Mouse (Mus musculus) forebrain, postnatal 0 days (tissue): Measurements from ENCODE around the gene Lingo1. TPM values are rescaled to one million over a fixed set of nuclear protein-coding genes. Genes with fewer than 3 reads are reported as not detected.

ENCODE experiments used
- ATAC-seq: fragments of 200-750 bp; cut with Nextera tagmentation; 2 replicates; pipeline ENCODE4 v1.8.0; 2017; ENCODE audit warnings: mild to moderate bottlenecking, moderate library complexity
- DNase-seq: peaks from one replicate; pipeline ENCODE4 v3.0.0-alpha.2; 2015
- H3K27ac ChIP-seq: fragments of 300-500 bp; sonication (generic); 2 replicates; pipeline ENCODE4 v1.5.1; 2014; ENCODE audit warnings: low read depth, mild to moderate bottlenecking, antibody characterized with exemption, low read length, moderate library complexity, mixed read lengths
- H3K27me3 ChIP-seq: fragments of 300-500 bp; sonication (generic); 2 replicates; pipeline ENCODE4 v1.6.1; 2014; ENCODE audit warnings: mild to moderate bottlenecking, low read length, mixed read lengths; ENCODE audit not compliant: insufficient read depth
- H3K36me3 ChIP-seq: fragments of 300-500 bp; sonication (generic); 2 replicates; pipeline ENCODE4 v1.6.1; 2014; ENCODE audit warnings: mild to moderate bottlenecking, moderate library complexity; ENCODE audit not compliant: insufficient read depth
- H3K4me1 ChIP-seq: fragments of 300-500 bp; sonication (generic); 2 replicates; pipeline ENCODE4 v1.6.1; 2014; ENCODE audit warnings: antibody characterized with exemption; ENCODE audit not compliant: insufficient read depth
- H3K4me2 ChIP-seq: fragments of 300-500 bp; sonication (generic); 2 replicates; pipeline ENCODE4 v1.6.1; 2014; ENCODE audit warnings: low read depth, mild to moderate bottlenecking, moderate library complexity
- H3K4me3 ChIP-seq: fragments of 300-500 bp; sonication (generic); 2 replicates; pipeline ENCODE4 v1.5.1; 2014; ENCODE audit warnings: low read depth, low read length, mixed read lengths
- H3K9ac ChIP-seq: fragments of 300-500 bp; sonication (generic); 2 replicates; pipeline ENCODE4 v1.6.1; 2014; ENCODE audit warnings: mild to moderate bottlenecking
- H3K9me3 ChIP-seq: fragments of 300-500 bp; sonication (generic); 2 replicates; pipeline ENCODE4 v1.6.1; 2016; ENCODE audit warnings: low read length
- CTCF ChIP-seq: sonication (generic); IDR thresholded peaks from 2 replicates; pipeline ENCODE4 v1.5.1; 2016; ENCODE audit warnings: antibody characterized with exemption, control low read depth, low read depth
- WGBS: fragments of 180-500 bp; shearing (Covaris S2); extraction: QIAGEN DNeasy Blood & Tissue Kit; methylation state at CpG from one replicate; pipeline ENCODE4 v1.1.7; 2014; 5-methylcytosine and 5-hydroxymethylcytosine counted together
- polyA plus RNA-seq: library from polyadenylated mRNA; unstranded; fragments of >200 nt; fragmentation: Nextera tagmentation; extraction: Ambion mirVana; gene quantifications from 2 replicates; pipeline ENCODE4 v1.2.1, GENCODE M21; 2015
- total RNA-seq: library from RNA; depleted of rRNA; stranded (reverse); fragments of >200 nt; gene quantifications from 2 replicates; pipeline ENCODE4 v1.2.3, GENCODE M21; 2014

Lingo1 gene
- total and polyA plus RNA-seq, 2 experiments from 2014 or later, result 103 to 114 TPM

DNA sequence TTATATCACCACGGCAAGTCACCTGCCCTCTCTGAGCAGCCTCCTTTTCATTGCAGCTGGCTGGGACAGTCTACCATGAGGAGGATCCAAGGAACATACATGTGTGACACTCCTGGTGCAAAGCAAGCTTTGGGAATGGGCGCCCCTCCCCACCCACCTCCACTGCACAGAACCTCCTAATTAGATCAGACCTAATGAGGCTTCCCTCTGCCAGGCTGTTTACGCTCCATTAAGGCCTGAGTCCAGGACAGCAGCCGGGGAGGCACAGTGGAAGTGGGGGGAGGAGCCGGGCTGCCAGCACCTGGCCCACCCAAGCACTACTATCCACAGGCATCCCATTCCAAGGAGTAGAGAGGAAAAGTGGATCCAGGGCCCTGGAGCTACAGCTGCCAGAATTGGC, 152.8 kb downstream of the Lingo1 start:
- no peak overlapping the region for H3K27ac ChIP-seq
- H3K4me1 ChIP-seq, result no peaks in the 10 kb centered on the region
- WGBS, result 35% methylated on average over 5 of the region's 5 CpGs
- no peaks in the 10 kb centered on the region for H3K36me3 ChIP-seq
- H3K4me3 ChIP-seq, result no peak overlapping the region
- H3K9ac ChIP-seq, result no peak overlapping the region
- peak; percentile 42; the same call in 1 of the 2 replicates for ATAC-seq
- DNase-seq, result no peak
- H3K27me3 ChIP-seq, result peaks cover 3% of the 10 kb centered on the region; the same call in 1 of the 2 replicates
- H3K9me3 ChIP-seq, result no peaks in the 10 kb centered on the region
- H3K4me2 ChIP-seq, result no peak overlapping the region
- no peak for TF ChIP-seq CTCF

DNA sequence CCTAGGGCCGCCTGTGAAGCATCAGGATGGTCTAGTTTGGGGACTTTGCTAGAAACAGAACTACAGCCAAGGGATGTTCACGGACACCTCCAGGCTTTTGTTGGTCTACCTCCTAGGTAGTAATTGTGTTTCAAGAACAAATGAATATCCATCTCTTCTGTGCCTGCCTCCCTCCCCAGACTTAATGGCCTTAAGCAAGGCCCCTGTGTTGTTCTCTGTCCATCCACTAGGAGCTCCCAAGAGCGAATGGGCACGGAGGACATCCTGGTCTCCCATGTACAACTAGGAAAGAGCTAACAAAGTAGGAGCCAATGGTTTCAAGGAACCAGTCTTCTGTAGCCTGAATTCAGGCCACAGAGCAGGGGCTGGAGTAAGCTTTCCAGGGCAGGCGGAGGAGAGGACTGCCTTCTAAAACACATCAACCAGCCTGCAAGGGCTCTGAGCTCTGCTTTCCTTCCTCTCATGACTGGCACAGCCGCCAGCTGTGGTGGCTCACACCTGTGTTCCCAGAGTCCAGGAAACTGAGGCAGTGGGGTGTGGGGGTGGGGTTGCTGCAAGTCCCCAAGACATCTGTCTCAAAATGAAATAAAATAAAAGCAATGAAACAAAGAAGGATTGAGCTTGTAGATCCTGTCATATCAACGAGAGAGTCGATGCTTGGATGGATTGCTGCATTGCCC, 157.9 kb downstream of the Lingo1 start:
- Histone ChIP-seq H3K27me3 (peaks cover 9% of the 10 kb centered on the region; the same call in 1 of the 2 replicates), H3K36me3 (no peaks in the 10 kb centered on the region), H3K9me3 (no peaks in the 10 kb centered on the region), H3K9ac (no peak overlapping the region), H3K4me1 (peaks cover 8% of the 10 kb centered on the region; the same call in 1 of the 2 replicates), H3K4me2 (no peak overlapping the region), H3K4me3 (no peak overlapping the region), H3K27ac (no peak overlapping the region)
- WGBS, result 59% methylated on average over 8 of the region's 8 CpGs
- TF ChIP-seq CTCF, result peak; percentile 79
- no peak for ATAC-seq
- DNase-seq, result peak; percentile 61

DNA sequence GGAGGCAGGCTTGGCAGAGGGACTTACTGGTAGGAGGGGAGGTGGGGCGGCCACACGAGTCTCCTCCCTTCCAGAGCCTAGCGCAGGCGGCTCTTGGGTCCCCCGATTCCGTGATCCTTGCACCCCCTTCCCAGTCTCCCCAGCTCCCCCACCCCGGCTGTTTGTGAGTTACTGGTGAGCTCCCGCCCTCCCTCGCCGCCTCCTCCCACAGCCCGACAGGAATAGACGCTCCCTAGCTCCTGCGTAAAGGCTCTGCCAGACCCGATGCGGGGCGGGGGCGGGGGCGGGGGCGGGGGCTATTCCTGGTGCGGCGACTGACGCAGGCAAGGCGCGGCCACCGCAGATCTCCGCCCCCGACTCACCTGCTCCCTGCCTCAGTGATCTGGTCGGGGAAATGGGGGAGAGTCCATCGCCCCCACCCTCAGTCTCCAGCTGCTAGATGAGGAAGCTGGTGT, 158.8 kb downstream of the Lingo1 start:
- WGBS, result 4% methylated on average over 29 of the region's 29 CpGs
- no peaks in the 10 kb centered on the region for H3K9me3 ChIP-seq
- H3K27ac ChIP-seq, result no peak overlapping the region
- peaks cover 6% of the 10 kb centered on the region; the same call in 1 of the 2 replicates for H3K27me3 ChIP-seq
- ATAC-seq (no peak), DNase-seq (no peak)
- H3K9ac ChIP-seq, result peak overlapping the region; percentile 4; the same call in 1 of the 2 replicates
- TF ChIP-seq CTCF, result no peak
- 0 out of 2 replicates have a peak overlapping the region, but pooled peaks have one; percentile 16 for H3K4me3 ChIP-seq
- H3K36me3 ChIP-seq, result no peaks in the 10 kb centered on the region
- H3K4me2 ChIP-seq, result peak overlapping the region; percentile 43
- peaks cover 8% of the 10 kb centered on the region; the same call in 1 of the 2 replicates for H3K4me1 ChIP-seq

DNA sequence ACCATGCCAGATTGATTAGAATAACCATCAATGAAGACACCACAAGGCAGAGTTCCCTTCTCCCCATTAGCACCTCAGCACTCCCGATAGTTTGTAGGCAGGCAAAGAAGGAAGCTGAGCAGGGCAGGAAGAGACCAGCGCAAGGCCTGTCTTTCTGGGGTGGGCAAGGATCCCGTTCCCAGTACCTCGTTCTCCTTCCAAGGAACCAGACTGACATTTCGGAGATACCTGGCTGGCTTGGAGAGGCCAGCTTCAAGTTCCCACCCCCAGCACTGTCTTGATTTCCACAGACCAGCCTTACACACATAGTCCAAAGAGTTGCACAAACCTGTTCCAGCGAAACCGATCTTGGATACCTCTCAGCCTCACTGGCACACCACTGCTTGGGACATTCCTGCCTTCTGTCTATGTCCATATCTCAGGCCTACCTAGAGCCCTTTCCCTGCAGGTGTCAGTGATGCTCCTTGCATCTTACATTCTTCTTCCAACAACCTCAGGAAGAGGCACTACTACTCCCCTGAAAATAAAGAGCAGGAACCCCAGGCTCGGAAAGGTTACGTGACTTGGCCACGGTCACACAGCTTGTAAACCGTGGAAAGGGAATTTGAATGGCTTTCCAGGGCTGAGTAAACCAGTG, 159.4 kb downstream of the Lingo1 start:
- no peak for ATAC-seq
- Histone ChIP-seq H3K36me3 (no peaks in the 10 kb centered on the region), H3K4me1 (peaks cover 8% of the 10 kb centered on the region; the same call in 1 of the 2 replicates), H3K27me3 (peaks cover 6% of the 10 kb centered on the region; the same call in 1 of the 2 replicates), H3K9me3 (no peaks in the 10 kb centered on the region), H3K9ac (0 out of 2 replicates have a peak overlapping the region, but pooled peaks have one; percentile 4), H3K27ac (peak overlapping the region; percentile 30), H3K4me3 (0 out of 2 replicates have a peak overlapping the region, but pooled peaks have one; percentile 16), H3K4me2 (peak overlapping the region; percentile 88)
- 43% methylated on average over 11 of the region's 11 CpGs for WGBS
- DNase-seq, result no peak
- no peak for TF ChIP-seq CTCF

DNA sequence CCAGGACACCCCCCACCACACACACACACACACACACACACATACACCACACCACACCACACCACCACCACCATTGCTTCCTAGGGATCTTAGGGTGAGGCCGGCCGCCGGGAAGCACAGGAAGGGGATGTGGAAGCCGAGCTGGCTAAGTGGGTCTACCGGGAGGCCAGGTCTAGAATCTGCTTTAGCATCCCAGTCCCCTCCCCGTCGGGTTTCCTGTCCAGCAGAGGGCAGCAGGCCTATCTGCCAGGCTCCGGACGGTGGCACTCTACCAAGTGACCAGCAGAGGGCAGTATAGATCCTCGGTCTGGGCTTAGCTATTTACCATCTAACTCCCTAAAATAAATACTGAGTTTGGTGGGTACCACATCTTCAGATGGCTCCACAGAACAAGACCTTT, 160.1 kb downstream of the Lingo1 start:
- Histone ChIP-seq H3K4me2 (peak overlapping the region; percentile 88), H3K4me3 (peak overlapping the region; percentile 73), H3K36me3 (no peaks in the 10 kb centered on the region), H3K4me1 (peaks cover 8% of the 10 kb centered on the region; the same call in 1 of the 2 replicates), H3K27me3 (peaks cover 6% of the 10 kb centered on the region; the same call in 1 of the 2 replicates), H3K9ac (peak overlapping the region; percentile 90), H3K9me3 (no peaks in the 10 kb centered on the region), H3K27ac (peak overlapping the region; percentile 88)
- peak; percentile 96 for DNase-seq
- peak; percentile 100 for TF ChIP-seq CTCF
- peak; percentile 59 for ATAC-seq
- WGBS, result 0% methylated on average over 9 of the region's 10 CpGs

DNA sequence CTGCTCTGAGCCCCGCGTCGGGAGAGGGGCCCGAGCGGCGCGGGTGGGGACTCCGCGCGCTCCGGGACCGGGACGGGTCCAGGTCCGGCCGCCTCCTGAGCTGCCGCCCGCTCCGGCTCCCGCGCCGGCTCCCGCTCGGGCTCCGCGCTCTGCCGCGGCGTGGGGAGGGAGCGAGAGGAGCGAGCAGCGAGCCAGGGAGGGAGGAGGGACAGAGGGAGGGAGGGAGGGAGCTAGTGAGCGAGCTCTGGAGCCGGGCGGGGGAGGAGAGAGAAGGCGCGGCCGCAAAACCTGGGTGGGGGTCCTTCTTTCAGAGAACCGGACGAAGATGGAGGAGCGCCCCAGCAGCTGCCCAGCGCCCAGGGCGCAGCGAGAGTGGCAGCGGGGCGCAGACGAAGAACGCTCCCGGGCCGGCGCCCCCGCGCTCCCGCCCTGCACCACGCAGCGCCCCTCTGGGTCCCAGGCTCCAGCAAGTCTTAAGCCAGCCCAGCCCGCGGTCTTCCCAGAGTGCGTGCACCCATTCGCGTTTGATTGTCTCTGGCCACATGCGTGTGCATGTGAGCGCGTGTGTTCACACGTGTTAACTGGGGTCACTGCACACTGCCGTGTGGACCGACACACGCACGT, 160.7 kb downstream of the Lingo1 start:
- WGBS, result 7% methylated on average over 54 of the region's 68 CpGs
- DNase-seq (peak; percentile 87), ATAC-seq (peak; percentile 70)
- Histone ChIP-seq H3K4me1 (peaks cover 8% of the 10 kb centered on the region; the same call in 1 of the 2 replicates), H3K27me3 (peaks cover 6% of the 10 kb centered on the region; the same call in 1 of the 2 replicates), H3K9me3 (no peaks in the 10 kb centered on the region), H3K4me3 (peak overlapping the region; percentile 73), H3K4me2 (peak overlapping the region; percentile 88), H3K36me3 (no peaks in the 10 kb centered on the region), H3K9ac (peak overlapping the region; percentile 90), H3K27ac (peak overlapping the region; percentile 88)
- no peak for TF ChIP-seq CTCF
